Mouse (Mus musculus) brain, embryonic 14.5 days (tissue): ENCODE results near the gene Slc8a3.

ENCODE experiments used
- CTCF ChIP-seq: fragments of 200-500 bp; IDR thresholded peaks from 2 replicates; pipeline ENCODE4 v1.5.1; 2012; ENCODE audit warnings: inconsistent platforms, mild to moderate bottlenecking, moderate library complexity, borderline replicate concordance; ENCODE audit not compliant: insufficient read depth, insufficient read length; ENCODE audit errors: extremely low read depth
- POLR2A ChIP-seq: fragments of 200-500 bp; IDR thresholded peaks from 2 replicates; pipeline ENCODE4 v1.6.1; 2012; ENCODE audit warnings: mild to moderate bottlenecking, inconsistent platforms, borderline replicate concordance; ENCODE audit not compliant: poor library complexity, insufficient read depth, insufficient read length, severe bottlenecking; ENCODE audit errors: extremely low read depth

DNA sequence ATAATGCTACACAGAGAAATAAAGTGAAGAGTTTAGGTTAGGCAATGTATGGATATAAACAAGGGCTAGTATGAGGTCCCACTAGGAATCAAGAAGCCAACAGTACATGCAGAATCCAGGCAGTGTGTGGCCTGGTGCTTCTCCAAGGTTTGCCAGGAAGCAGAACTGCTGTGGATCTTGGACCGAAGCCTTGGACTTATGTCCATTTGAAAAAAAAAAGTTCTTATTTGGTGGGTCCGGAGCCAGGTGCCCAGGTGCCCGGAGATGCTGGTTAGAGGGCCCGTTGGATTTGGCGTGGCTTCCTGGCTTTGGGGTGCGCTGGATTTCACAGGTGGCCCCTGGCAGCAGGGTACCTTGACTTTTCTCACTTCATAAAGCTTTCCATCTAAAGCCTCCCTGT, 185.0 kb downstream of the Slc8a3 start:
- TF ChIP-seq CTCF (no peak), POLR2A (no peak)
